Mouse (Mus musculus): ENCODE data around the gene Ormdl3.
"Not testable (repeated sequence)": the region's sequence is repeated elsewhere in the genome, so short reads cannot be mapped to it uniquely, and the experiment has no call there.

The Ormdl3 gene

GRCm38 (mm10) chr11:98586892-98587563 lies at the start of gene Ormdl3:
Gene Ormdl3, minus strand, starts transcription at chr11:98587368.
- peak; percentile 97 for DNase-seq (ENCODE audit: low spot score)

DNA sequence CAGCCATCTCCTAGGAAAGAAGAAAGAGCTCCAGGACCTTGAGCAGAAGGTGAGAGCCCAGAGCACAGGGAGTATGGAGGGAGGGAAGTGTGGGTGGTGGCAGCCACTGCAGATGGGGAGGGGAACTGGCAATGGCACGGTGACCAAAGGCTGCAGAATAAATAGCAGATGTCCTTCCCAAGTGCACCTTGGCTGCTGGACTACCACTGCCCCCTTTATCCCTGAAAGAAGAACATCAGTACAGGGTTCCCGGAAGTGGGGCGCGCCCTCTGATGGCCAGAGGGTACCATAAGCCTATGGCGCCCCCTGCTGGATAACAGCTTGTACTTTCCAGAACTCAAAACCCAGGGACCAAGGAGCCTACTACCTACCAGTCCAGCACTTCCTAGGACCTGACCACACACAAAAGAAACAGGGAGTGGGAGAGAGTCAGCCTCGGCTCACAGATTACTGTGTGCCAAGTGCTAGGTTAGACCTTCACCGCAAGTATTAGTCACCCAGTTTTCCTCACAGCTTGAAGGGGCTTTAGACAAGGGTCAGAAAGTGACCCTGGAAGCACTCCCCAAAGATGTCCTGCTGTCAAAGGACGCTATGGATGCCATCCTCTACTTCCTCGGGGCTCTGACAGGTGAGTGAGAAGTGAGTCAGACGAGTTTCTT lies 48.3 kb upstream of the Ormdl3 start:
- DNase-seq (ENCODE audit: low spot score): not testable (repeated sequence)

- no peak for DNase-seq (ENCODE audit: low spot score)
Measured at GRCm38 (mm10) chr11:98630646-98631045, 43.5 kb upstream of the Ormdl3 start.

- no peak for DNase-seq (ENCODE audit: low spot score)
Measured at GRCm38 (mm10) chr11:98628706-98629105, 41.5 kb upstream of the Ormdl3 start.

DNA sequence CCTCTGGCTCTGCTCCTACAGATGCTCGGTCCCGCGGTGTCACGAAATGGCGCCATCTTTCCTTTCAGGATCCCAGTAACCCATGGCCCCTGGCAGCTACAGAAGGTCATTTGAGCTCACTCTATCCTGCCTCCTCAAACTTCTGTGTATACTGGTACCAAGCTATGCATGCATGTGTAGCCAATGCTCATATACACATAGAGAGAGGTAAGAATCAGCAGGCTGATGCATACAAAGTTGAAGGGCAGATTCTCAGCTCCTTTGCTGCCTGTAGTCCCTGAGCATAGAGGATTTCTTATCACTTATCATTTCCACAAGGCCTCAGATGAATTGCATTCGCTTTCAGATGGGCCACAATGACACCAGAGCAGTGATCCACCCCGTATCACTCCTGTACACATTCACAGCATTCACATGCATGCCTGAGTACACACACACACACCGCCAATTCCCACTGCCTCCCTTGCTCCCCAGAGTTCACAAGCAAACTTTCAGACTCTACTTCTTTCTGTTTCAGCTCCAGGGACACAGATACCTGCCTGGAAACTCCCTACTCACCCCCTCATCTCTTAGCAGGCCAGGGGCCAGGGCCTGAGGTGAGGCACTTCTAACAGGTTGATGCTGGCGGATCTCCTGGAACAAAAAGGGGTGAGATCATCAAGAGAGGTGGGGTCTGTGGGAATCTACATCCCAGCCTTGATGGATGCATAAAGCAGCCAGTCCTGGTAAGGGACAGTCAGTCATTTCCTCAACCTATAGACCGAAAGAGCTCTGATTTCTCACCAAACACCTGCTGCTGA lies 38.6 kb upstream of the Ormdl3 start, which contains the start of the genes Gm12355 and Gsdma3:
Gm12355 (minus strand) TSS at position 51 of the 800 bp plus-strand sequence.
Gsdma3 (plus strand) TSS at position 750 of the 800 bp plus-strand sequence.
- DNase-seq (ENCODE audit: low spot score): no peak

GRCm38 (mm10) chr11:98624381-98624780 lies 37.2 kb upstream of the Ormdl3 start:
- DNase-seq (ENCODE audit: low spot score): not testable (repeated sequence)

- not testable (repeated sequence) for DNase-seq (ENCODE audit: low spot score)
Measured at GRCm38 (mm10) chr11:98623981-98624380, 36.8 kb upstream of the Ormdl3 start.

DNA sequence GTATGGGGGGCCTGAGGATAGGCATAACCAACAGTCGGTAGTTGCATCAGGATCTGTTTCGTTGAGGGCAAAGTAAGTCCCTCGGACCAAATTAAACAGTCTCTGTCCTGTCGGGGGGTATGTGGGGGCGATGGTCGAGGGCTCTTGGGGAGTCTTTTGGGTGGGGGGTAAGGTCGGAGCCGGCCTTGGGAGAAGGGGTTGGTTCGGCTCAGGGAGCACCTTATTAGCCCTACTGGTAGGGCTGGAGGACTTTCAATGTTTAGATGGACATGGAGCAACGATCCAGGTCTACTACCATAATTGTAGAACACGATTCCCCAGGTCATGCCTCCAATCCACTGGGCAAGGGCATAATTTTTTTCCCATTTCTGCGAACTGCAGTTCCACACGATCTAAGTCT lies 33.6 kb upstream of the Ormdl3 start:
- no peak for DNase-seq (ENCODE audit: low spot score)

- no peak for DNase-seq (ENCODE audit: low spot score)
Measured at GRCm38 (mm10) chr11:98606763-98607162, 19.6 kb upstream of the Ormdl3 start.

DNA sequence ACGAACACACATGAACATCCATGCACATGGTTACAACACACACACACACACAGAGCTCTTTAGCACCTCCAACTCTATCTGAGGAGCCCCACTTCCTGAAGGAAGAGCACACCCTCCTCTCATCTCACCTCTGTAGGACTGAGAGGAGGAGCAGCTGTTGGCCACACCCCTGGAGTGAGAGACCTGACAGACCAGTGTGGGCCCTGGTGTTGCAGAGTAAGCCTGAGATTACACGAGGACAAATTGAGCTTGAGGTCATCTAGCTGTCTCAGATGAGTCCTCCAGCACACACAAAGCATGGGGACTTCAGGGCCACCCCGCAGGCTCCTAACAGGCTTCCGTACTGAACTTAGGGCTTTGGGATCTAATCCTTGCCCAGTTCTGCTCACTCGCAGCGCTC lies 17.7 kb upstream of the Ormdl3 start:
- DNase-seq (ENCODE audit: low spot score): not testable (repeated sequence)

DNA sequence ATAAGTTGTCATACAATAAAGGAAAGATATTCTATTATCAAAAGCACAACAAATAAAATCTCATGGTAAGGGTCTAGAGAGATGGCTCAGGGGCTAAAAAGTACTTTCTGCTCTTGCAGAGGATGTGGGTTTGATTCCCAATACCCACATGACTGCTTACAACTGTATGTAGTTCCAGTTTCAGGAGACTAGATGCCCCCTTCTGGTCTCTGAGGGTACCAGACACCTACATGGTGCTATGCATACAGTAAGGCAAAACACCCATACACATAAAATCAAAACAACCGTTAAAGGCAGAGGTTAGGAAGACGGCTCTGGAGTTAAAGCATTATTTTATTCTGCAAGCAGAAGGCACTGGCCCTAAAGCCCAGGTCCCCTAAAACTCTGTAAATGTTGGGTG lies 16.8 kb upstream of the Ormdl3 start:
- DNase-seq (ENCODE audit: low spot score): no peak

- no peak for DNase-seq (ENCODE audit: low spot score)
Measured at GRCm38 (mm10) chr11:98602090-98602690, 15.0 kb upstream of the Ormdl3 start.

DNA sequence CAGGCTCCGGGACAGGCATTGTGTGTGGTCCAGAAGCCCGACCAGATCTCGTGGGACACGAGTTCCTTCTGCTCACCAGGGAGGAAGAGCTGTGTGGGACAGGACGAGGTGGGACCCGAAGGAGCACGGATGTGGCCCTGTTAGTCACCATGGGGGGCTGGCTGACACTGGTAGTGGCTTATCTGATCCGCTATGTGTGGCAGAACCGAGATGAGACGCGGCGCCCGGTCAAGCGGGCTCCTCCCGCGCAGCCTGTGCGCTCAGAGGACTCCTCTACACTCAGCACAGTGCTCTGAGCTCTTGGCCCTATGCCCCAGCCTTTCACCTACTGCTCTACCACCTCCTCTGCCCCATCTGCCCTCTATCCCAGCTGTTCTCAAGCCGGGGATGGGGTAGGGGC lies 12.1 kb upstream of the Ormdl3 start:
- DNase-seq (ENCODE audit: low spot score): no peak

DNA sequence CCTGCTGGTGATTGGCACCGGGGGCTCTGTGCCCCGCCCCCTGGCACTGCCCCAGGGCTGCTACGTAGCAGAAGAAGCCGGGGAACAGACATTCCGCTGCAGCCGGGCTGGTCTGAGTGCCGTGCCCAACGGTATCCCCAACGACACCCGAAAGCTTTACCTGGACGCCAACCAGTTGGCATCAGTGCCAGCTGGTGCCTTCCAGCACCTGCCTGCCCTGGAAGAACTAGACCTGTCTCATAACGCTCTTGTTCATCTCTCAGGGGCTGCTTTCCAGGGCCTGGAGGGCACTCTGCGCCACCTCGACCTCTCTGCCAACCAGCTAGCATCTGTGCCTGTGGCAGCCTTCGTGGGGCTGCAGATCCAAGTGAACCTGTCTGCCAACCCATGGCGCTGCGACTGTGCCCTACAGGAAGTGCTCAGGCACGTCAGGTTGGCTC lies 11.7 kb upstream of the Ormdl3 start:
- DNase-seq (ENCODE audit: low spot score): peak; percentile 1

- no peak for DNase-seq (ENCODE audit: low spot score)
Measured at GRCm38 (mm10) chr11:98597991-98598390, 10.8 kb upstream of the Ormdl3 start, which contains the start of gene Lrrc3c. Gene Lrrc3c, plus strand, starts transcription at chr11:98598291.

- DNase-seq (ENCODE audit: low spot score): no peak
Measured at GRCm38 (mm10) chr11:98597363-98597762, 10.2 kb upstream of the Ormdl3 start.

- no peak for DNase-seq (ENCODE audit: low spot score)
Measured at GRCm38 (mm10) chr11:98595955-98596354, 8.8 kb upstream of the Ormdl3 start.

GRCm38 (mm10) chr11:98595473-98595872 lies 8.3 kb upstream of the Ormdl3 start:
- no peak for DNase-seq (ENCODE audit: low spot score)

DNA sequence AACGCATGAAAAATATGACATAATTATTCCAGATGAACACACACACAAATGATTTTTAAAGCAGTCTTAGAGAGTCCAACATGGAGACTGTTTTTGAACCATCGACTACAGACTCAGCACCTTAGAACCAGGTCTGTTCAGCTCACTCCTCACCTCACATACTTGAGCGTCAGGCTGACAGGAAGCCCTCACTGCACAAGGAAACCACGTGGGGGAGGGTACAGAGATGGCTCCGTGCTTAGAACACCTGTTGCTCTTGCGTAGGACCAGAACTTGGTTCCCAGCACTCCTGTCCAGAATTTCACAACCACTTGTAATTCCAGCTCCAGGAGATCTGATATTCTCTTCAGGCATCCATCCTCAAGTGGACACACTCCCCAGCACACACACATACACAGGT lies 7.9 kb upstream of the Ormdl3 start:
- DNase-seq (ENCODE audit: low spot score): no peak

- no peak for DNase-seq (ENCODE audit: low spot score)
Measured at GRCm38 (mm10) chr11:98590548-98591445, 3.6 kb upstream of the Ormdl3 start.

DNA sequence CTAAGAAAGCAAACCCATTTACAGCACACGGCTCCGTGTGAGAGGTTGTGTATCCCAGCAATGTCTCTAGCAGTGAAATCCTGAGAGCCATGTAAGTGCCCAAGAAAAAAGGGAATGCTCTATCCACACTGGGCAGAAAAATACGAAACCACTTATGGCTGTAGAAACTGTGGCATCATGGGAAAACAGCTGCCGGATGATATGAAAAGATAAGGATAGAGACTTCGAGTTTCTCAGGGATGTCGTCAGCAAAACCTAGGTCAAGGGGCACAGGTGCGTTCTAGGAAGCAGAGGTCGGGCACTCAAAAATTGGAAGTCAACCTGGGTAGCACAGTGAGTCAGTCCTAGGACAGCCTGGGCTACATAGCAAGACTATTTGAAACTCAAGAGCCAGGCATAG lies 2.1 kb upstream of the Ormdl3 start:
- DNase-seq (ENCODE audit: low spot score): no peak

All from ovary, adult 18-20 months (tissue).